ENCODE assay signal across 22 mouse cellular contexts in genomic region chr3:5870407-5870806, GRCm38 (mm10).
A peak's percentile ranks its signal among the peaks of the same experiment; 100 is the strongest.
DNase-seq lines count a peak whose midpoint lies in the region; ATAC-seq and TF ChIP-seq lines count a peak whose summit lies in the region.
"Had no signal": no experiment of that assay in that cellular context is flagged by ENCODE, and none has a peak within 500 bp of the region (broad histone marks: within the 10 kb centered on the region; RNA-seq: fewer than 3 reads in every experiment).

No protein-coding gene starts in this region.

- no peak overlapping the region for H3K4me2 ChIP-seq in midbrain, embryonic 15.5 days
- H3K4me2 ChIP-seq in midbrain, postnatal 0 days (ENCODE audit: low read depth, low read length, poor library complexity, severe bottlenecking): no peak overlapping the region
- H3K4me2 ChIP-seq in hindbrain, embryonic 13.5 days: no peak overlapping the region
- H3K4me2 ChIP-seq: embryonic facial prominence, embryonic 13.5 days; embryonic facial prominence, embryonic 15.5 days; forebrain, embryonic 12.5 days had no signal

- no peak overlapping the region for H3K9ac ChIP-seq in midbrain, embryonic 15.5 days
- no peak overlapping the region for H3K9ac ChIP-seq in midbrain, postnatal 0 days (replicated peaks; ENCODE audit: low read length, poor library complexity, severe bottlenecking)
- H3K9ac ChIP-seq in hindbrain, embryonic 13.5 days: no peak overlapping the region
- H3K9ac ChIP-seq: embryonic facial prominence, embryonic 13.5 days; embryonic facial prominence, embryonic 15.5 days; forebrain, embryonic 12.5 days had no signal

- no peaks in the 10 kb centered on the region for H3K27me3 ChIP-seq in midbrain, embryonic 15.5 days (replicated peaks)
- no peaks in the 10 kb centered on the region for H3K27me3 ChIP-seq in midbrain, postnatal 0 days (ENCODE audit: insufficient read depth, low read length)
- no peaks in the 10 kb centered on the region for H3K27me3 ChIP-seq in hindbrain, embryonic 13.5 days
- H3K27me3 ChIP-seq: embryonic facial prominence, embryonic 13.5 days; embryonic facial prominence, embryonic 15.5 days; forebrain, embryonic 12.5 days had no signal

- H3K4me3 ChIP-seq in midbrain, embryonic 15.5 days: no peak overlapping the region
- H3K4me3 ChIP-seq in midbrain, postnatal 0 days (ENCODE audit: low read depth, low read length): no peak overlapping the region
- no peak overlapping the region for H3K4me3 ChIP-seq in hindbrain, embryonic 13.5 days
- H3K4me3 ChIP-seq: embryonic facial prominence, embryonic 13.5 days; embryonic facial prominence, embryonic 15.5 days; erythroblast, embryonic 14.5 days; forebrain, embryonic 10.5 days; forebrain, embryonic 12.5 days had no signal

- WGBS in midbrain, embryonic 15.5 days: 78% methylated on average over 2 of the region's 2 CpGs
- 71% methylated on average over 2 of the region's 2 CpGs for WGBS in midbrain, postnatal 0 days
- 81% methylated on average over 2 of the region's 2 CpGs for WGBS in hindbrain, embryonic 13.5 days

- no peak for TF ChIP-seq POLR2A in brain, embryonic 14.5 days (IDR thresholded peaks at IDR 0.05; ENCODE audit: borderline replicate concordance, extremely low read depth, insufficient read depth, insufficient read length, poor library complexity, severe bottlenecking)

- H3K36me3 ChIP-seq in midbrain, embryonic 15.5 days (replicated peaks): no peaks in the 10 kb centered on the region
- no peaks in the 10 kb centered on the region for H3K36me3 ChIP-seq in midbrain, postnatal 0 days (ENCODE audit: insufficient read depth, low read length)
- no peaks in the 10 kb centered on the region for H3K36me3 ChIP-seq in hindbrain, embryonic 13.5 days
- H3K36me3 ChIP-seq: embryonic facial prominence, embryonic 13.5 days; embryonic facial prominence, embryonic 15.5 days; forebrain, embryonic 10.5 days; forebrain, embryonic 12.5 days had no signal

- DNase-seq in midbrain, postnatal 0 days (ENCODE audit: low spot score): no peak
- peak; percentile 7 for DNase-seq in brain, adult 2 months (ENCODE audit: low read depth, low spot score)
- DNase-seq in brain, embryonic 14.5 days (ENCODE audit: low read depth): peak; percentile 46
- DNase-seq: adrenal gland, adult 2 months; adrenal gland, postnatal 10 days; adrenal gland, postnatal 25 days; cerebellum, adult 11 months; cerebellum, adult 18-20 months; cerebellum, adult 8-10 months; cerebellum, adult 9-11 months; cerebellum, postnatal 14 days; cerebellum, postnatal 36 days; embryo, embryonic 11 days had no signal

- ATAC-seq in midbrain, embryonic 15.5 days (replicated peaks): peak; percentile 77
- no peak for ATAC-seq in midbrain, postnatal 0 days (ENCODE audit: low FRiP score)
- ATAC-seq in hindbrain, embryonic 13.5 days (ENCODE audit: low FRiP score): no peak
- ATAC-seq: forebrain, embryonic 14.5 days; forebrain, embryonic 16.5 days had no signal

- no peak for TF ChIP-seq CTCF in midbrain, postnatal 0 days (IDR thresholded peaks at IDR 0.05)
- TF ChIP-seq CTCF in brain, embryonic 14.5 days (IDR thresholded peaks at IDR 0.05; ENCODE audit: borderline replicate concordance, extremely low read depth, insufficient read depth, insufficient read length): no peak

- H3K9me3 ChIP-seq in midbrain, embryonic 15.5 days: no peaks in the 10 kb centered on the region
- no peaks in the 10 kb centered on the region for H3K9me3 ChIP-seq in midbrain, postnatal 0 days (ENCODE audit: low read length)
- H3K9me3 ChIP-seq in hindbrain, embryonic 13.5 days: no peaks in the 10 kb centered on the region
- H3K9me3 ChIP-seq: embryonic facial prominence, embryonic 13.5 days; embryonic facial prominence, embryonic 15.5 days; forebrain, embryonic 10.5 days; forebrain, embryonic 12.5 days had no signal

- no peaks in the 10 kb centered on the region for H3K4me1 ChIP-seq in midbrain, embryonic 15.5 days
- H3K4me1 ChIP-seq in midbrain, postnatal 0 days (ENCODE audit: insufficient read depth, low read length): no peaks in the 10 kb centered on the region
- no peaks in the 10 kb centered on the region for H3K4me1 ChIP-seq in hindbrain, embryonic 13.5 days (replicated peaks)
- H3K4me1 ChIP-seq: embryonic facial prominence, embryonic 13.5 days; embryonic facial prominence, embryonic 15.5 days; forebrain, embryonic 10.5 days; forebrain, embryonic 12.5 days had no signal

- no peak overlapping the region for H3K27ac ChIP-seq in midbrain, embryonic 15.5 days
- no peak overlapping the region for H3K27ac ChIP-seq in midbrain, postnatal 0 days (ENCODE audit: low read depth, low read length)
- no peak overlapping the region for H3K27ac ChIP-seq in hindbrain, embryonic 13.5 days
- H3K27ac ChIP-seq: embryonic facial prominence, embryonic 13.5 days; embryonic facial prominence, embryonic 15.5 days; forebrain, embryonic 10.5 days; forebrain, embryonic 12.5 days had no signal
